Mouse (Mus musculus): ENCODE results near the gene Mchr1.
A peak's percentile ranks its signal among the peaks of the same experiment; 100 is the strongest.
"Not testable (repeated sequence)": the region's sequence is repeated elsewhere in the genome, so short reads cannot be mapped to it uniquely, and the experiment has no call there.

Mchr1 gene

DNA sequence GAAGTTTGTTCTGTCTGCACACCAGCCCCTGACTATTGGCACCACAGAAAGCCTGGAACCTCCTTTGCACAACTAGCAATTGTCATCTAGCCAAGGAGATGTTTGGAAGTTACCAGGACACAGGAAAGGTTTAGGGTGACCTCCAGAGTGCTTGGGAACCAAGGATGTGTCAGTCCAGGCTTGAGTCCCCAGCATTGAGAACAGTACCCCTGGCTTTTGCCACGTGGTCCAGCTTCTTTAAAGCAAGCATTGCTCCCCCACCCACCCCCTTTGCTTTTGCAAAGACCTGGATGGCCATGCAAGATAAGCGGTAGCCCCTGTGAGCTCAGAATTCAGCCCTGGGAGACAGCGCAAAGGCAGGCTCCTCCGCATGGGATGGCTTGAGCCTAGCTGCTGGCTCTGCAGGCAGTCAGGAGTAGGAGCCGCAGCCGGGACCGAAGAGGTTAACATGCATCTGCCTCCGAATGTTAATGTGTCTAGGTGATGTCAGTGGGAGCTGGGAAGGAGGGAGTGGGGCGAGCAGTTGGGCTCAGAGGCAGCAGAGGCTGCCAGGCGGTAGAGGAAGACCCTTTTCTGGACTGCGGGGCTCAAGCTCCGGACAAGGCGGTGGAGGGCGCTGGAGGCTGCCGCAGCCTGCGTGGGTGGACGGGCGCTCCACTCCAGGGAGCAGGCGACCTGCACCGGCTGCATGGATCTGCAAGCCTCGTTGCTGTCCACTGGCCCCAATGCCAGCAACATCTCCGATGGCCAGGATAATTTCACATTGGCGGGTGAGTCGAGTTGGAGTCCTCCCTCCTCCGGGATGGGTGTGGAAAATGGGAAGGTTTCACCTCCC is at the start of gene Mchr1:
Gene Mchr1, plus strand, starts transcription at position 414 of the 835 bp plus-strand sequence.
- peak; percentile 43 to 56 for DNase-seq (ENCODE audit: low spot score in 2 of 2)

DNA sequence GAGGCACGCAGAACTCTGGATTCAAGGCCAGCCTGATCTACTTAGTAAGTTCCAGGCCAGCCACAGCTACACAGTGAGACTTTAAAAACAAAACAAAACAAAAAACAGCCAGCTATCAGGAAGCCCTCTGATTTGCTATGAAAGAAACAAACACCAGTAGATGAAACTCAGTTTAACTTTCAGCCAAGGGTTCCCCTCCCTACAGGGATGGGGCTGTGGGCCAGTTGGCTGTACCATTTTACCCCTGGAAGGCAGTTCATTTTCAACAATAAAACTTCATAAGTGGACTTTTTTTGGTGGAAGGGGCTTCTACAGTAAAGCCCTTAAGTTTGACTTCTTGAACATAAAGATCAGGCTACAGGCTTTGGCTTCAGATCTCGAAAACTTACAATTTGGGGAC is 46.2 kb upstream of the Mchr1 start:
- DNase-seq (ENCODE audit: low spot score in 2 of 2) = no peak

DNA sequence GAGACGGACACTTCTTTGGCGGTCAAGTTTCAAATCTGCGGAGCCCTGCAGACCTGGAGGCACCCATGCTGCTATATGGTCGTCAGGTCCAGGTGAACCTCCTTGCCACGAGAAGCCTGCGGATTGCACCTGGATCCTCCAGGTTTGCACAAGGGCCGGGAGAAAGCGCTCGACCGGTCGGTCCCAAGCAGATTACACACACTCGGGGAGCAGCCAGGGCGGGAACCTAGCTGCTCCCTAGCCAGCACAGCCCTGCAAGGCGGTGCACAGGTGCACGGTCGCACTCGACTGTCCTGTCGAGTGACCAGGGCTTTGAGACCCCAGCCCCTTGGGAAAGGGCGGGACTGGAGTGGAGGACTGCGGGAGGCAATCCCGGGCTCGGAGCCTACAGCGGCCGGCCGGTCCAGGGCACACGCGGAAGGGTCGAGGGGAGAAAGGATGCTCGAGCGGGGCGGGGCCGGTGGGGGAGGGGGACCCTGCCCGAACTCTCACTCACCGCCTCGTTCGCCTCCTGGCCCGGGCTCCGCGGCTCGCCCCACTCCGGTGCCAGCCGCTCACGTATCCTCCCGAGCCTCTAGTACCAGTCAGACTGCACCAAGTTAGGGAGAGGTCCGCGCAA is 45.2 kb upstream of the Mchr1 start:
- no peak for DNase-seq (ENCODE audit: low spot score in 2 of 2)

DNA sequence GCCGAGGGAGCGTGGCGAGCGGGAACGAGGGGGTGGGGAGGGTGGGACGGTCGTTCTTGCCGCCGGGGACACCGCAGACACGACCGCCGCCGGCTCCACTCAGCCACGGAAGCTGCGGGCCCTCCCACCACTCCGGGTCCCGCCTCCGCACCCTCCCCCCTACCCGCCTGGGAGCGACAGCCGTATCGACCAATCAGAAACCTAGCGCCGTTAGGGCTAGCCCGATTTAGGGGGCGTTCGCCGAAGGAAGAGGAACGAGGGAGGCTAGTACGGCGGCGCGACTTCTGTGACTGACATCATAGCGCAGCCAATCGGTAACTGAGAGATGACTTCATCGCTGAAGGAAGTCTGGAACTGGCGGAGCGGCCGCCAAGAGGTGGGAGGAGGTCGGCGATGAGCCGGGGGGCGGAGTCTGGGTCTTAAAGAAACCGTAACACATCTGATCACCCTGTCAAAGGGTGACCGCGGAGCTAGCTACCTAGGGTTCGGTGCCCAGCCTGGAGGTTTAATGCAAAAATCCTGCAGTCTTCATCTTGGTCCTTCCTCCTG is 44.6 kb upstream of the Mchr1 start, which contains the start of gene Mrtfa:
Gene Mrtfa, minus strand, starts transcription at position 128 of the 549 bp plus-strand sequence.
- DNase-seq (ENCODE audit: low spot score in 2 of 2) = peak; percentile 99

DNA sequence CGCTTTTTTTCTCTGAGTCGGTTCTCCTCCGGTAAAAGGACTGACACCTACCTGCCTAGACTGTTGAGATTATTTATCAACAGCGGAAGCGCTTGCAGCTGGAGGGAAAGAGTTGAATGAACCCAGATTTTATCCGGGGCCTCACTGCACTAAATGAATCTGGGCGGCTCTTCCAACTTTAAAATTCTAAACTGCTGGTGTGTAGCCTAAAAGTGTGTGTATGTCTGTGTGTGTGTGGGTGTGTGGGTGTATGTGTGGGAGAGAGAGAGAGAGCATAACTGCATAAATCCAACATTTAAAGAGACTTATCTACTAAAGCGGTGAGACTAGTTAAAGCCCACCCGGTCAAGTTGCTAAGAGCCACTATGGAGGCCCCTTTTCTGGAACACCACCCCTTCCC is 44.0 kb upstream of the Mchr1 start:
- DNase-seq (ENCODE audit: low spot score in 2 of 2) = no peak

DNA sequence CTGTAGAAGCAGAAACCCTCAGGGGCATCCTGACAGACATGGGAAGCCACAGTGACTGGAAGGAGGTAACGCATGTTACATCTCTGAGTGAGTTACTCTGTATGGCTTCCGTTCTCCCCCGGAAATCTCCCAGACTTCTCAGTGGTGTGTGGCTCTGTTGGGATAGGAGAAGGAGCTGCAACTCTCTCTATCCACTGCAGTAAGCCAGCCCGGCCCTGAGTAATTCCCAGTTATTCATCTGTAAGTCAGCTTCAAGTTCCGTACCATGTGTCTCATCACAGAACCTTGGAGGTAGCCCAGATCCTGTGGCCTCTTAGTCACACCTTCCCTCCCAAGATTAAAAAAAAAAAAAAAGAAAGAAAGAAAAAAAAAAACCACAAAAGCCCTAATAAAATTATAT is 43.0 kb upstream of the Mchr1 start:
- DNase-seq (ENCODE audit: low spot score in 2 of 2) = no peak

DNA sequence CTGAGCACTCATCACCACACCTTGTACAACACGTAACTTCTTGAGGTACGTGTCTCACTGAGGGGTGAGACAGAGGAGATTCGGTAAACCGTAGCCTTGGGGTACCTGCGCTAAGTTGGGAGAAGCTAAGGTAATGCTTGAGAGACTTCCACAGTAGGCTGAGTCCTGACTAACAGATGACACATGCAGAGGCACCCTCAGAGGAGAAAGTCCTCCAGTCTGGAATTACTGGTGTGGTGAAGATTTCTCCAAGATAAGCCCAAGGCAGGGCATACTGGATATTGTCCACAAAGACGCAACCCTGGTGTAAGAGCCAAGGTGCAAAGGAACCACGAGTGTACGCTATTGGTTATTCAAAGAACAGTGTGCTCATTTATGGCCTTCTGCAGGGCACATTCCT is 42.4 kb upstream of the Mchr1 start:
- DNase-seq (ENCODE audit: low spot score in 2 of 2) = no peak

DNA sequence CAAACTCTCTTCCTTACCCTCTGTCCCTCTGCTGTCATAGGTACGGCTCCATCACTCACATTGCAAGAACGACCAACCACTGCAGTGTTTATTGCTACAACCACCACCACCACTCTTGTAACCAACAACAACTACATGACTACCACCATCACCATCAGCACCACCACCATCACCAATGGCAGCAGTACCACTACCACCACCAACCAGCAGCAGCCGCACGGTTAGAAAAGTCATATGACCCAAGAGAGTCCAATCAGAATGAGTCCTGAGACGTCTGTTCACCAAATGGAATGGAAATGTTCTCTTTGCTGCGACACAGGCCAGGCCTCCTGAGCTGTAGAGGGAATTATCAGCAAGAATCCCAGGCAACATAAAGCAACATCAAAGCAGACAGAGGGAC is 40.5 kb upstream of the Mchr1 start:
- DNase-seq (ENCODE audit: low spot score in 2 of 2) = no peak

DNA sequence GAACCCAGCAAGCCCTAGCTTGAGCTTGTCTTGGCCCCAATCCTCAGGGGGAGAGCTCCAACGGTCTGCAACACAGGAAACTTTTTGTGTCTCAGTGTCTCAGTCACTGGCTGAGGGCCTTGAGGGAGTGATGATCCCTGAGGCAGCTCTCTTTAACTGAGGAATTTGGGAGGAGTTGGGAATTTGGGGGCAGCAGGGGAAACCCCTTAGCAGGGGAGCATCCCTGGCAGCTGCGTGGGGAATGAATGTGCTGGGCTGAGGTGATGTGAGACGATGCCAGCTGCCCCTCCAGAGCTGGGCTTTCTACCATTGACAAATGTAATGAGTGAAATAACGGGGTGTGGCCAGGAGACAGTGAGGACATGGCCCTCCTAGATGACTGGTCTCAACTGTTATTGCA is 39.9 kb upstream of the Mchr1 start:
- no peak for DNase-seq (ENCODE audit: low spot score in 2 of 2)

DNA sequence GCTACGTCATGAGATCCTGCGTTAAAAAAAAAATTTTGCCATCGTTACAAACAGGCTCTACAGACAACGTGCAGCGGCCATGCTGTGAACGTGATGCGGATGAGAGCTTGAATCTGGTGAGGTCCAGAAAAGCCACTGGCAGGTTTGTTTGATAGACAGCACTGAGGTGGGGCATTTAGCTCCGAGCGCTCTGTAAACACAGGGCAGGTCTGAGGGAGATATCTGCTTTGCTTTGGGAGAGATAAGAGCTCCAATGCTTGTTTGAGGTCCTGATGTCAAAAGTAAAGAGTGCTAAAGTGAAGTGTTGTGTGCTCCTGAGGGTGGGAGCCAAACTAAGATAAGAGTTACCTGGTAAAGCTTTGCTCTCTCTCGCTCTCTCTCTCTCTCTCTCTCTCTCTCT is 38.1 kb upstream of the Mchr1 start:
- no peak for DNase-seq (ENCODE audit: low spot score in 2 of 2)

DNA sequence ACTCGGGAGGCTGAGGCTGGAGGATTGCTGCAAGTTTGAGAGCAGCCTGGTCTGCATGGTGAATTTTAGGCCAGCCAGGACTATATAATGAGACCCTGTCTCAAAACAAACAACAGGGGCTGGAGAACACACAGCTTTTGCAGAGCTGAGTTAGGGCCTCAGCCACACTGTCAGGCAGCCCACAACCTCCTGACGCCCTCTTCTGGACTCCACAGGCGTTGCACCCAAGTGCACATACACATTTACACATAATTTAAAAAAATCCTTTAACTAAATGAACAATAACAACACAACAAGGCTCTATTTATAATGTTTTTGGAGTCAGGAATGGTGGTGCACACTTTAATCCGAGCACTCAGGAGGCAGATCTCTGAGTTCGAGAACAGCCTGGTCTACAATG is 36.9 kb upstream of the Mchr1 start:
- no peak for DNase-seq (ENCODE audit: low spot score in 2 of 2)

DNA sequence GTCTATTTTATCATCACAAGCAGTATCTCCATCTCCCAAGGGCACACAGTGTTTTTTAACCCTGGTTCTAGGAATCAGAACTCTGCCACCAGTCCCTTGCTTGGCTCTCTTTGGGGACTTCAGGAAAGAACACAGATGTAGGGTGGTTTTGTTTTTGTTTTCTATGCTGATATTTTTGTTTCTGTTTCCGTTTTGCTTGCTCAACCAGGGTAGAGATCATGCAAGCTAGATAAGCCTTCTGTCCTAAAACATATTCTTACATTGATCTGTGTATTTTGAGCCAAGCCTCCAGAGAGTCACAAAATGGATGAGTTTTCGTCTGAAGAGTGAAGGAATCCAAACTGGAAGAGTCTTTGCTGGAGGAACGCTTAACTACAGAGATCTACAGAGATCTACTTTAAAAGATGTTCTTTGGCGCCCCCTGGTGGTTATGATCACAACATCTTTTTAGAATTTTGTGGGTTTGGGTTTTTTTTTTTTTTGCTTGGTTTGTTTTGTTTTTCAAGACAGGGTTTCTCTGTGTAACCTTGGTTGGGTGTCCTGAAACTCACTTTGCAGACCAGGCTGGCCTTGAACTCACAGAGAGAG is 35.8 kb upstream of the Mchr1 start:
- DNase-seq (ENCODE audit: low spot score in 2 of 2) = peak; percentile 47 to 69

DNA sequence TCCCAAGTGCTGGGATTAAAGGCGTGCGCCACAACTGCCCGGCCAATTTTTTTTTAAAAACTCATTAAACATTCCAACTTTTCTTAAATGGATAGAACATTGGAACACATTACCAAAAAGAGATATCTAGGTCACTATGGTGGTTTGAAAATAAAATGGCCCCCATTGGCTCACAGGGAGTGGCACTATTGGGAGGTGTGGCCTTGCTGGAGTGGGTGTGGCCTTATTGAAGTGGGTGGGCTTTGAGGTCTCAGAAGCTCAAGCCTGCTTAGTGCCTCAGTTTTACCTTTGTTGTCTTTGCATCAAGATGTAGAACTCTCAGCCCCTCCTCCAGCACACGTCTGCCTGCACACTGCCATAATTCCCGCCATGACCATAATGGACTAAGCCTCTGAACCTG is 32.8 kb upstream of the Mchr1 start:
- no peak for DNase-seq (ENCODE audit: low spot score in 2 of 2)

DNA sequence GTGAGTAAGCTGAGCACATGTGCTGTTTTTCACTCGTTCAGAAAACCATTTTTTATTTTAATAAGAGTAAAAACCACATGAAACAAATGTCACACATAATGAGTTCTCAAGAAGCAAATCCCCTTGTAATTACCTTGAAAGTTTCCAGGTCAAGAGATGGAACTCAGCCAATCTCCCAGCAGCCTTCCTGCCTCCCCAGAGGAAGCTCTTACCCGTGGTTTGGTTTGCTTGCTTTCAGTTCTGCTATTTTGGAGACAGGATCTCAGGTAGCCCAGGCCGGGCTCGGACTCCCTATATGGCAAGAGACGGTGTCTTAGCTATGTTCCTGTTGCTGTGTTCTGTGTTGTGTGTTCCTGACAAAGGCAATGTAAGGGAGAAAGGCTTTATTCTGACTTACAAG is 24.8 kb upstream of the Mchr1 start:
- no peak for DNase-seq (ENCODE audit: low spot score in 2 of 2)

DNA sequence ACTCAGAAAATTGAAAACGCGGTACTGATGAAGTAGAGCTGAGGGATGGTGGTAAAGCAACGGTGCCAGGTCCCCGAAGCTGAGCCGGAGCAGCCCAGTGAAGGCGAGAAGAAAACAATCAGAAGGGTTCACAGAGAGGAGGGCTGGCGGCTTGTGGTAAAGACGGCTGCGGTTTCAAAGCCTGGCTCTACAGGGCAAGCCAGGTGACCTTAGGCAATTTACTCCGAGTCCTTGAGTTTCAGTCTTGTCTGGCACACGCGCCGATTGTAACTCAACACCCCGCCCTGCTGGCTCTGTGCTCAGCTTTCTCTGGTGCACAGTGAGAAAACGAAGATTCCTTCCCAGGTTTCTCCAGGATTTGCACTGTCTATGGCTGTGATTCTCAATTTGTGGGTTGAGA is 22.3 kb upstream of the Mchr1 start:
- DNase-seq (ENCODE audit: low spot score in 2 of 2) = no peak

DNA sequence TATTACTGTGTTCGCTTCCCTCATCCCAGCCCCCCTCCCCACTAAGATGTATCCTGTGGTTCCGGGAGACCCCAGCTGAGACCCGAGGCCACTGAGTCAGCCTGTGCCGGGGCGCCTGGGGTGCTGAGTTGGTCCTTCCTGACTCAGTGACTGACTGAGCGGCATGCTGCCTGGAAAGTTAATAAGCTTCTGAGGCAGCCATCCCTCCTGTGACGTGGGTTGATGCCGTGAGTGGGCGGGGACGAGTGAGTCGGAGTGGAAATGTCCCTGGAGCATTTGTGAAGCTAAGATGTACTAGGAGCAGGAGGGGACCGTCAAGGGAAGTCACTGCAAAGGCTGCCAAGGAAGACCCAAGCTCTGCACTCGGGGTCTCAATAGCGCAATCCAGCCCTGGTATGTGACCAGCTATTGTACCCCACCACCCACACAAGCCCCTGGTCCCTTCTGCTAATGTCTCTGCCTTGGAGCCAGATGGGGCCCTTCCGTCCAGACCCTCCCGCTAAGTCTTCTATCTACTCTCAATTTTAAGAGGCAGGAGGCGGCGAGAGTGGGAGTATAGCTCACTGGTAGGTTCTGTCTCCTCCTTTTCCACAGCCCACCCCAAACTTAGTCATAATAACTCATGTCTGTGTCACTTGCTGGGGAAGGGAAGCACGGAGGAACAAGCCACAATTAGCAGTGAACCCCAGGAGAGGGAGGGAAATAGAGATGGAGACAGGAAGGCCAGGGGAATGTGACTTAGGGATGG is 18.2 kb upstream of the Mchr1 start:
- DNase-seq (ENCODE audit: low spot score in 2 of 2) = no peak

DNA sequence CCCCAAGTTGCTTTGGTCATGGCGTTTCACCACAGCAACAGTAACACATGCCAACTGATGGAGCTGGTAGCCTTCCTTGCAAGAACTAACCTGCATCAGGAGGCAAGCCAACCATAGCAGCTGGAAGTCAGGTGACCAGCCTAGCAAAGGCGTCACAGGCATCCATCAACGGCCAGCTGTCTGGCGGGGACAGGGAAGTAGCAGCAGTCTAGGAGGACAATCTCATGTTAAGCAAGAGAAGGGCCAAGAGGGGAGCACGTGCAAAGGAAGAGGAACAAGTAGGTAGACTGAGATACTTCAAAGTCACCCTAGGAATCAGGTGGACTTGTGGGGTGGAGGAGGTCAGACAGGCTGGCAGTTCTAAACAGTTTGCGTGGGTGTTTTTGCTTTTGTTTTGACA is 16.2 kb upstream of the Mchr1 start:
- DNase-seq (ENCODE audit: low spot score in 2 of 2) = no peak

DNA sequence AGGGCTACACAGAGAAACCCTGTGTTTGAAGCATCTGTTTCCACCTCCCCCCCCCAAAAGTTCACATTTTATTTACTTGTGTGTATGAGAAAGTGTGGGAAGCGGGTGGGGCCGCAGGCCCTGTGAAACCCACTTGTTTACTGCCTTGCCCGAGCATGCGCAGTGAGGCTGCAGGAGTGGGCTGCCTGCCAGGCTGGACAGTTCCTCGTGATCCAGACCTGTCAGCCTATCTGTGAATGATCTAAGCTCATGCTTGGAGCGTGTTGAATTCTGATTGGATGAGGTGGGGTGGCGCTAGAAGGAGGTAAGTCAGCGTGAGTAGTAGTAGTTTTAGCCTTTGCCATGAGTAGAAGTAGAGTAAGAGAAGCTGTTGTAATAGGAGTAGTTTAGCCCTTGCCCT is 15.2 kb upstream of the Mchr1 start:
- DNase-seq (ENCODE audit: low spot score in 2 of 2) = not testable (repeated sequence)

DNA sequence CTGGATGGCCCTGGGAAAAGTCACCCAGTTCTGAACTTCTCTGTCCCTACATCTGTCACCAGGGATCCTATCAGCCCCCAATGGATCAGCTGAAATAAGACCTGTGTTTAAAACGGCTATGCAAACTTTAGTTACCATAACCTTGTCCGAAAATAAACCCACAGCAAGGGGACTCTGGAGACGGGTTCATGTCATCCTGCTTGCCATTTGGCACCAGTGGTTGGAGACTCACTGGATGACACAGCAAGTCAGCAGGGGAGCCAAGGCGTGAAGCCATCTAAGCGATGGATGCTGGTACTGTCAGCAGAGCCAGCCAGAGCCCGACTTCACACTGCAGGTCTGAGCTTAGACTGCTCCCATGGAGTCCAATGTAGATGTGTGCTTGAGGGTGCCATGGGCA is 13.9 kb upstream of the Mchr1 start:
- no peak for DNase-seq (ENCODE audit: low spot score in 2 of 2)

DNA sequence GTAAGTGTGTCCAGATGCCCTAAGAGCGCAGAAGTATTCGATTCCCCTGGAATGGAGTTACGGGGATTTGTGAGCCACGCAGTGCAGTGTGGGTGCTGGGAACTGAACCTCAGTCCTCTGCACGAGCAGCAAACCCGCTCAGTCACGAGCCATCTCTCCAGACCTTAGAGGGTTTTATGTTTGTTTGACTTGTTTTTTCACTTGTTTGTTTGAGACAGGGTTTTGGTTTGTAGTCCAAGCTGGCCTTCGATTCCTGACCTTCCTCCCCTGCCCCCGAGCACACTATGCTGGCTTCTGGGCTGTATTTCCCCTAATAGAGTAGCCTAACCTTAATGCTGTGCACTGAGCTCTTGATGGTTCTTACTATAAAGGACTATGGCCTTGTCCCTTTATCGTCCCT is 10.3 kb upstream of the Mchr1 start:
- DNase-seq (ENCODE audit: low spot score in 2 of 2) = no peak

DNA sequence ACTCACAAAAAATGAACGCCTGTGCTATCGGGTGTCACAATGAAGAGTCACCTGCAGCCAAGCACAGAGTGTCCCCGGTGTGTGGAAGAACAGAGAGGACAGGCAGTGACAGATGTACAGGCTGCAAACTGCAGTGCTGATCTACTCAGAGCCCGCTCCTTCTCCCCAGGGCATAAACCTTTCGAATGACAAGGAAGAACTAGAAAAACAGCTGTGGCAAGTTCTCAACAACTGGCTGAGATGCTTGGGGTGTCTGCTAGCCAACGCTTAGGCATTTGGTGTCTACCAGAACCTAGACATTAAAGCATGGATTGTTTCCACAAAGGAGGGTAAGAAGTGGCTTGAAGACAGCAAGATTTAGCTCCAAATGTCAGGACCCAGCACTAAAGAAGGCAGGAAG is 9.6 kb upstream of the Mchr1 start:
- no peak for DNase-seq (ENCODE audit: low spot score in 2 of 2)

DNA sequence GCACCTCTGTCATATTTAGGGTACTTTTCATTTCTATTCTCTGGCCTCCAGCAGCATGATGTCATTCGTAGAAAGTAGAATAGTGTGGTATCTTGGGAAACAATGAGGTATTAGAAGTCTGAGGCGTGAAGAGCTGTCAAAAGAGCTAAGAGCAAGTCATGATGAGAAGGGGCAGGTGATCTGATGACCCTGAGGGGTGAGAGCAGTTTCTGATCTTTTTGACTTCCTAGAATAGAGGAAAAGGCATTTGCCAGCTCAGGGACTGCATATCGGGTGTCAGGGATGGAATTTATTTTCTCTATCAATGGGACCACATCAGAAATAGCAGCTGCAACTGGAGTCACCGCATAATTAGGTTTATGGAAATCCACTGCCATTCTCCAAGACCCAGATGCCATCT is 8.5 kb upstream of the Mchr1 start:
- no peak for DNase-seq (ENCODE audit: low spot score in 2 of 2)
